Mouse (Mus musculus): ENCODE measurements at regions not wholly inside any gene's neighbourhood (a gene's known extent, or its start where the extent isn't known, plus 50 kb on each side); places are given as distances from the start of the nearest gene placed in this dataset.

DNA sequence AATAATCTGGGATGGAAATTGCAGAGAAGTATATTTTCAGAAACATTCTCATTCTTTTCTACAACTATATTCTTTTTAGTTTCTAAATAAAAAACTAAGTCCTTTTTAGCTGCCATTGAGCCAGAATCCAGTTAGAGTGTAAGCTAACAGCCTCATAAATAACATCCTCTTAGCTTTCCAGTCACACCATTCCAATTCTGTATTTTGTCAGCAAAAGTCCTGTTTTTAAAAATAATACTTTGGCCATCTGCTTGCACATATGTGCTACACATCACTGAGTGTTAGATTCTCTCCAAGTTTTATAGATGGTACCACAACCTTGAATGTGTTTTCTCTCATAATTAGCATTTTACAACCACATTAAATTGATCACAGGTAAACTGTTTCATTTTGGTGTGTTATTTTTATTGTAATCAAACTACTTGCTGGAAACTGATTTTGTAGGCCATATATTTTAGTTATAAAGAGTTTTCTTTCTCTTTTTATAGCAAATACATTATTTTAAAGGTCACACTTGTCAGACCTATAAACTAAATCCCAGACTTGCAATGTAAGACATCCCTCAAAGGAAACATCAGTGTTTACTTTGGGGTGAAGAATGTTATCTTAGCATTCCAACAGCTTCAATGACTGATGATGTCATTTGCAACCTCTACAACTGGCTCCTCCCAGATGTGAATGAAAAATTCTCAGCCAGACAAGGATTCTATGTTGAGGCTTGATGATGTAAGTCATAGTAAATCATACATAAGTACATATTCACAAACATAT, 1878.9 kb upstream of the Flrt2 start:
- TF ChIP-seq MYOG (IDR thresholded peaks at IDR 0.05; ENCODE audit: control insufficient read depth in 1 of 3, insufficient read depth in 1 of 3, insufficient read length in 2 of 3, low read depth in 2 of 3) (no peak), CEBPB (IDR thresholded peaks at IDR 0.05; ENCODE audit: insufficient read depth, poor library complexity, severe bottlenecking) (no peak), POLR2AphosphoS2 (IDR thresholded peaks at IDR 0.05; ENCODE audit: insufficient read length, low read depth) (no peak), POLR2A (IDR thresholded peaks at IDR 0.05; ENCODE audit: insufficient read length, low read depth) (no peak), USF1 (IDR thresholded peaks at IDR 0.05; ENCODE audit: low read depth) (no peak)
- no peak overlapping the region for H3K4me3 ChIP-seq
- no peak overlapping the region for H3ac ChIP-seq (ENCODE audit: control insufficient read depth, insufficient read length)
- no peaks in the 10 kb centered on the region for H3K36me3 ChIP-seq (ENCODE audit: control insufficient read depth, insufficient read depth)
- no peaks in the 10 kb centered on the region for H3K79me2 ChIP-seq (ENCODE audit: control insufficient read depth, insufficient read depth)
- H3K27me3 ChIP-seq (ENCODE audit: control insufficient read depth, insufficient read depth, insufficient read length), result no peaks in the 10 kb centered on the region
- H3K4me2 ChIP-seq (ENCODE audit: low read depth), result no peak overlapping the region

DNA sequence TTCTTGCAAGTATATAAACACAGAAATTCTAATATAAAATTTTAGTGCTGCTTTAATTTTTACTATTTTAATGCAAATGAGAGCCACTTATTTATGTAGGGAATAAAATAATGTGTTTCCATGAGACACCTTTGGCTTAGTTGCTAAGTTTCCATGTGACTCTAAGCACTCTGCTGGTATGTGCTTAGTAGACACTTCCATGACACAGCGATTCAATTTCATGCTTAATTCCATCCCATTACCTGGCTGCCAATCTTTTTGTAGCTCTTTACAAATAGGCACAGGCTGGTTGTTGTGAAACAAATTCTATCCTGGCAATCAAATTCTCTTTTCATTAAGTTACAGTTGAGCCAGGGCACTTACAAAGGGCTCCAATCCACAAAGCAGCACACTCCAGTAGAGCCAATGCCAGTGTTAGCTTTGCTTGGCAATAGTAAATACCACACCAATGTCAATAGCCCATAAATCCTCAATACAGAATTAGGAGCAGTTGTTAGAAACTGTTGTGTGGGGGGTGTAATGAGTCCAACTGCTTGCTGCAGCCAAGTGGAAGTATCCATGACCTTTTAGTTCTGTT, 1841.0 kb upstream of the Flrt2 start:
- no peak overlapping the region for H3ac ChIP-seq (ENCODE audit: control insufficient read depth, insufficient read length)
- TF ChIP-seq USF1 (IDR thresholded peaks at IDR 0.05; ENCODE audit: low read depth) (no peak), TCF3 (IDR thresholded peaks at IDR 0.05; ENCODE audit: insufficient read length, low read depth) (no peak), POLR2AphosphoS2 (IDR thresholded peaks at IDR 0.05; ENCODE audit: insufficient read length, low read depth) (no peak), MAX (IDR thresholded peaks at IDR 0.05; ENCODE audit: low read depth) (no peak), TCF12 (IDR thresholded peaks at IDR 0.05; ENCODE audit: insufficient read depth, poor library complexity, severe bottlenecking) (no peak), POLR2A (IDR thresholded peaks at IDR 0.05; ENCODE audit: insufficient read length, low read depth) (no peak), REST (IDR thresholded peaks at IDR 0.05; ENCODE audit: insufficient read depth, insufficient read length) (no peak), SRF (IDR thresholded peaks at IDR 0.05; ENCODE audit: control insufficient read depth, insufficient read length, low read depth) (no peak), MYOG (IDR thresholded peaks at IDR 0.05; ENCODE audit: control insufficient read depth in 1 of 3, insufficient read depth in 1 of 3, insufficient read length in 2 of 3, low read depth in 2 of 3) (no peak), CEBPB (IDR thresholded peaks at IDR 0.05; ENCODE audit: insufficient read depth, poor library complexity, severe bottlenecking) (no peak), MYOD1 (IDR thresholded peaks at IDR 0.05; ENCODE audit: control insufficient read depth in 1 of 3, insufficient read length in 2 of 3, low read depth in 2 of 3) (no peak)
- no peak overlapping the region for H3K4me2 ChIP-seq (ENCODE audit: low read depth)

DNA sequence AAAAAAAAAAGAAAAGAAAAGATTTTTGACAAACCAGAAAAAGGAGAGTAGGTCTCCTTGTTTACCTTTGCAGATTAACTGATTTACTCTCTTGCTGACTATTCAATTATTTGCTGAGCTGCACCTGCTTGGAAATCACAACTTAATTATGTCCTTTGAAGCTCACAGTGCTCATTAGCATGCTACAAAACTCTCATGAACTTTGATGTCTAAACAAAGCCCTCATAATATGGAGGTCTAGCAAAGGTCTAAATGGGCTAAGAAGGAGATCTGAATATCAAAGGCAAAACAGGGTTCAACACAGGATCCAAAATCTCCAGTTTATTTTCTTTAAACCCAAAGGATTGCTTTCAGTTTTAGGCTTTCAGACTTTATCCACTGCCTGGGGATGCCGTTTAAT, 1840.4 kb upstream of the Flrt2 start:
- TF ChIP-seq REST (IDR thresholded peaks at IDR 0.05; ENCODE audit: insufficient read depth, insufficient read length), result no peak
- TF ChIP-seq E2F4 (IDR thresholded peaks at IDR 0.05; ENCODE audit: insufficient read depth), result no peak
- TF ChIP-seq TCF3 (IDR thresholded peaks at IDR 0.05; ENCODE audit: insufficient read length, low read depth), result no peak
- TF ChIP-seq USF1 (IDR thresholded peaks at IDR 0.05; ENCODE audit: low read depth), result no peak
- TF ChIP-seq CEBPB (IDR thresholded peaks at IDR 0.05; ENCODE audit: insufficient read depth, poor library complexity, severe bottlenecking), result no peak
- no peak for TF ChIP-seq MYOG (IDR thresholded peaks at IDR 0.05; ENCODE audit: control insufficient read depth in 1 of 3, insufficient read depth in 1 of 3, insufficient read length in 2 of 3, low read depth in 2 of 3)
- TF ChIP-seq POLR2AphosphoS2 (IDR thresholded peaks at IDR 0.05; ENCODE audit: insufficient read length, low read depth), result no peak
- TF ChIP-seq MYOD1 (IDR thresholded peaks at IDR 0.05; ENCODE audit: control insufficient read depth in 1 of 3, insufficient read length in 2 of 3, low read depth in 2 of 3), result no peak
- TF ChIP-seq POLR2A (IDR thresholded peaks at IDR 0.05; ENCODE audit: insufficient read length, low read depth), result no peak
- no peak for TF ChIP-seq MAX (IDR thresholded peaks at IDR 0.05; ENCODE audit: low read depth)
- TF ChIP-seq SRF (IDR thresholded peaks at IDR 0.05; ENCODE audit: control insufficient read depth, insufficient read length, low read depth), result no peak
- no peak for TF ChIP-seq TCF12 (IDR thresholded peaks at IDR 0.05; ENCODE audit: insufficient read depth, poor library complexity, severe bottlenecking)
- H3K36me3 ChIP-seq (ENCODE audit: control insufficient read depth, insufficient read depth), result no peaks in the 10 kb centered on the region
- H3K27me3 ChIP-seq (ENCODE audit: control insufficient read depth, insufficient read depth, insufficient read length), result no peaks in the 10 kb centered on the region
- H3K79me2 ChIP-seq (ENCODE audit: control insufficient read depth, insufficient read depth), result no peaks in the 10 kb centered on the region
- H3K4me3 ChIP-seq, result no peak overlapping the region
- no peak overlapping the region for H3ac ChIP-seq (ENCODE audit: control insufficient read depth, insufficient read length)
- no peak overlapping the region for H3K4me2 ChIP-seq (ENCODE audit: low read depth)

More for the DNA sequence above, 1841.0 kb upstream of the Flrt2 start:
- Histone ChIP-seq H3K4me3 (no peak overlapping the region), H3K27me3 (ENCODE audit: control insufficient read depth, insufficient read depth, insufficient read length) (no peaks in the 10 kb centered on the region), H3K79me2 (ENCODE audit: control insufficient read depth, insufficient read depth) (no peaks in the 10 kb centered on the region), H3K36me3 (ENCODE audit: control insufficient read depth, insufficient read depth) (no peaks in the 10 kb centered on the region)

DNA sequence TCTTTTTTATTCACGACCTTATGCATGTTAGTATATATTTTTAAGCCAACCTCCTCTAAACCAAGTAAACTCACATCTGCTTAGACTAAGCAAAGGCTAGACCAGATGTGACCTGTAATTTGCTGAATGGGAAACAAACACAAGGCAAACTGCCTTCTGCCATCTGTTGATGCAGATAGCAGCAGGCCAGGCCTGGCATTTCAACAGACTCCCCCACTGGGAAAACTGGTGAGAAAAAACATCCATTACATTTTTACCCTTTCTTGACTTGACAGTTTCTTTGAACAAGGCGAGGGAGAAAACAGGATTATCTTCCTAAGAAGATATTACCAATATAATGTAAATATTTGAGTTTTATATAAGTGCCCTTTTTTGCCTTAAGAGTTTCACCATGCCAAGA, 1806.1 kb upstream of the Flrt2 start:
- H3K4me2 ChIP-seq (ENCODE audit: low read depth), result no peak overlapping the region
- H3ac ChIP-seq (ENCODE audit: control insufficient read depth, insufficient read length), result no peak overlapping the region
- TF ChIP-seq TCF3 (IDR thresholded peaks at IDR 0.05; ENCODE audit: insufficient read length, low read depth) (no peak), E2F4 (IDR thresholded peaks at IDR 0.05; ENCODE audit: insufficient read depth) (no peak), TCF12 (IDR thresholded peaks at IDR 0.05; ENCODE audit: insufficient read depth, poor library complexity, severe bottlenecking) (no peak), MAX (IDR thresholded peaks at IDR 0.05; ENCODE audit: low read depth) (no peak), MYOD1 (IDR thresholded peaks at IDR 0.05; ENCODE audit: control insufficient read depth in 1 of 3, insufficient read length in 2 of 3, low read depth in 2 of 3) (no peak), MYOG (IDR thresholded peaks at IDR 0.05; ENCODE audit: control insufficient read depth in 1 of 3, insufficient read depth in 1 of 3, insufficient read length in 2 of 3, low read depth in 2 of 3) (no peak), SRF (IDR thresholded peaks at IDR 0.05; ENCODE audit: control insufficient read depth, insufficient read length, low read depth) (no peak), POLR2AphosphoS2 (IDR thresholded peaks at IDR 0.05; ENCODE audit: insufficient read length, low read depth) (no peak), POLR2A (IDR thresholded peaks at IDR 0.05; ENCODE audit: insufficient read length, low read depth) (no peak), CEBPB (IDR thresholded peaks at IDR 0.05; ENCODE audit: insufficient read depth, poor library complexity, severe bottlenecking) (no peak), USF1 (IDR thresholded peaks at IDR 0.05; ENCODE audit: low read depth) (no peak)
- H3K27me3 ChIP-seq (ENCODE audit: control insufficient read depth, insufficient read depth, insufficient read length), result no peaks in the 10 kb centered on the region
- H3K4me3 ChIP-seq, result no peak overlapping the region
- no peaks in the 10 kb centered on the region for H3K36me3 ChIP-seq (ENCODE audit: control insufficient read depth, insufficient read depth)
- no peaks in the 10 kb centered on the region for H3K79me2 ChIP-seq (ENCODE audit: control insufficient read depth, insufficient read depth)

Data from myocyte (in vitro differentiated cells).